Mouse (Mus musculus): ENCODE data around the gene Matn4. TPM values are rescaled to one million over a fixed set of nuclear protein-coding genes. Genes with fewer than 3 reads are reported as not detected.
"Not testable (repeated sequence)": the region's sequence is repeated elsewhere in the genome, so short reads cannot be mapped to it uniquely, and the experiment has no call there.

Gene Matn4
- total and polyA plus RNA-seq, 2 experiments from 2014 or later = 1.9 TPM

DNA sequence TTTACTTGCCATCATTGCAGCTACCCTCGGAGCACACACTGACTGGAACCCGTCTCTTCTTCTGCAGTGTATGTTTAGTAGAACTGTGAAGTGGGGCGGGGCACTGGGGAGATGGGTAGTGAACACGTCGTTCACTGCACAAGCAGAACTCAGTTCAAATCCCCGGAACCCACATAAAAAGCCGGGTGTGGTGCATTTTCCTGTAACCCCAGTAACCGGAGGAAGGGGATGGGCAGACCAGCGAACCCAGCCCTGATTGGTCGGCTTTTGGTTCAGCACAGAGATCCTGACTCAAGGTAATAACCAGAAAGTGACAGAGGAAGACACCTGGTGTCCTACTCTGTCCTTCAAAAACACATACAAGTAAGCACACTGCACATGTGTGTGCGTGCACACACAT lies 51.6 kb downstream of the Matn4 start:
- TF ChIP-seq CTCF (IDR thresholded peaks at IDR 0.05) = no peak
- ATAC-seq (ENCODE audit: low FRiP score) = no peak
- Histone ChIP-seq H3K4me3 (ENCODE audit: low read depth, low read length) (no peak overlapping the region), H3K4me2 (ENCODE audit: low read depth, low read length, poor library complexity, severe bottlenecking) (no peak overlapping the region), H3K36me3 (ENCODE audit: insufficient read depth, low read length) (no peaks in the 10 kb centered on the region), H3K4me1 (ENCODE audit: insufficient read depth, low read length) (no peaks in the 10 kb centered on the region), H3K27me3 (ENCODE audit: insufficient read depth, low read length) (no peaks in the 10 kb centered on the region), H3K9ac (replicated peaks; ENCODE audit: low read length, poor library complexity, severe bottlenecking) (no peak overlapping the region), H3K27ac (ENCODE audit: low read depth, low read length) (no peak overlapping the region), H3K9me3 (ENCODE audit: low read length) (no peaks in the 10 kb centered on the region)
- 96% methylated on average over 11 of the region's 11 CpGs for WGBS
- no peak for DNase-seq (ENCODE audit: low spot score)

DNA sequence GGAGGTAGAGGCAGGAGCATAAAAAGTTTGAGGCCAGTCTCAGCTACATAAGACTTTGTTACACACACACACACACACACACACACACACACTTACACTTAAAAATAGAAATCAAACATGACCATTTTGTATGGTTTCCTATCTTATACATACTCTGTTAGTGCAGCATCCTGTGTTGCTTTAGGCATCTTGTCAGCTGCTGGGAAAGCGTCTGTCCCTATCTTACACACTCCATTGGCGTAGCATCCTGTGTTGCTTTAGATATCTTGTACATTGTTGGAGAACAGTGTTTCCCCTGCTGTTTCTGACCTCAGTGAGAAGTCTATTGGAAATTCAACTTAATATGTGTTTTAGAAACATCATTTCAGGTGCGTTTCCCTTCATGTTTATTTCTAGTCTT lies 52.3 kb downstream of the Matn4 start:
- 89% methylated on average over 3 of the region's 3 CpGs for WGBS
- no peak for TF ChIP-seq CTCF (IDR thresholded peaks at IDR 0.05)
- DNase-seq (ENCODE audit: low spot score) (no peak), ATAC-seq (ENCODE audit: low FRiP score) (no peak)
- H3K9me3 ChIP-seq (ENCODE audit: low read length) = no peaks in the 10 kb centered on the region
- no peak overlapping the region for H3K4me3 ChIP-seq (ENCODE audit: low read depth, low read length)
- H3K4me2 ChIP-seq (ENCODE audit: low read depth, low read length, poor library complexity, severe bottlenecking) = no peak overlapping the region
- no peaks in the 10 kb centered on the region for H3K36me3 ChIP-seq (ENCODE audit: insufficient read depth, low read length)
- no peak overlapping the region for H3K9ac ChIP-seq (replicated peaks; ENCODE audit: low read length, poor library complexity, severe bottlenecking)
- no peaks in the 10 kb centered on the region for H3K4me1 ChIP-seq (ENCODE audit: insufficient read depth, low read length)
- H3K27me3 ChIP-seq (ENCODE audit: insufficient read depth, low read length) = no peaks in the 10 kb centered on the region
- H3K27ac ChIP-seq (ENCODE audit: low read depth, low read length) = no peak overlapping the region

DNA sequence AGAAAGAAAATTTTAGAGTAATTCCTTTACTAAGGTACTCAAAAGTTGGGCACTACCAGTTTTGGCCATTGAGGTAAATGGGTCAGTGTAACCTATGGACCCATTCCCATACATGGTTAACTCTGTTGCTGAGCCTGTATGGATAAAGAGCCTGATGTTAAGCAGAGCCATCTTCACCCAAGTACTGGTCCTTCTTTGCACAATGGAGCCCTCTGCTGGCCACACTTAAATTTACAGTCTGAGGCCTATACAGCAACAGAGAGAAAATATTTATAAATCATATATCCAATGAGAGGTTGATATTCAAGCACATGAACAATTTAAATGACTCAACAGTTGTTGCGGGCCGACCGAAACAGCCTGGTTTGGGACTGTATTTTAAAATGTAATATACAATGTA lies 56.0 kb downstream of the Matn4 start:
- Histone ChIP-seq H3K27me3 (ENCODE audit: insufficient read depth, low read length) (no peaks in the 10 kb centered on the region), H3K9ac (replicated peaks; ENCODE audit: low read length, poor library complexity, severe bottlenecking) (no peak overlapping the region), H3K4me3 (ENCODE audit: low read depth, low read length) (no peak overlapping the region), H3K4me1 (ENCODE audit: insufficient read depth, low read length) (no peaks in the 10 kb centered on the region), H3K27ac (ENCODE audit: low read depth, low read length) (no peak overlapping the region), H3K9me3 (ENCODE audit: low read length) (no peaks in the 10 kb centered on the region), H3K4me2 (ENCODE audit: low read depth, low read length, poor library complexity, severe bottlenecking) (no peak overlapping the region), H3K36me3 (ENCODE audit: insufficient read depth, low read length) (no peaks in the 10 kb centered on the region)
- WGBS = 93% methylated on average over 3 of the region's 3 CpGs
- no peak for ATAC-seq (ENCODE audit: low FRiP score)
- DNase-seq (ENCODE audit: low spot score) = peak; percentile 18
- peak; percentile 51 for TF ChIP-seq CTCF (IDR thresholded peaks at IDR 0.05)

DNA sequence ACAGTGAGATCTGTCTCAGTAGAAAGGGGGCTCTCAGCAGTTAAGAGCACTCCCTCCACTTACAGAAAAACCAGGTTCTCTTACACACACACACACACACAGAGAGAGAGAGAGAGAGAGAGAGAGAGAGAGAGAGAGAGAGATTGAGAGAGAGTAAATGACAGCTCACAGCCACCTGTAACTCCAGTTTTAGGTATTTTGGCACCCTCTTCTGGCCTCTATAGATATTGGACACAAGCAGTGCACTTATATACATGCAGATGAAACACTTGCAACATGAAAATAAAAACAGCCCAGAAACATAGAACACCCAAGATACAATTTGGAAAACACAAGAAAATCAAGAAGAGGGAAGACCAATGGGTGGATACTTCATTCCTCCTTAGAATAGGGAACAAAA lies 57.3 kb downstream of the Matn4 start:
- TF ChIP-seq CTCF (IDR thresholded peaks at IDR 0.05) = peak; percentile 21; the same call in 1 of the 2 replicates
- not testable (repeated sequence) for H3K4me2 ChIP-seq (ENCODE audit: low read depth, low read length, poor library complexity, severe bottlenecking); H3K36me3 ChIP-seq (ENCODE audit: insufficient read depth, low read length); H3K9me3 ChIP-seq (ENCODE audit: low read length); H3K27ac ChIP-seq (ENCODE audit: low read depth, low read length); H3K4me1 ChIP-seq (ENCODE audit: insufficient read depth, low read length); H3K27me3 ChIP-seq (ENCODE audit: insufficient read depth, low read length); DNase-seq (ENCODE audit: low spot score); H3K4me3 ChIP-seq (ENCODE audit: low read depth, low read length); H3K9ac ChIP-seq (replicated peaks; ENCODE audit: low read length, poor library complexity, severe bottlenecking); ATAC-seq (ENCODE audit: low FRiP score)

DNA sequence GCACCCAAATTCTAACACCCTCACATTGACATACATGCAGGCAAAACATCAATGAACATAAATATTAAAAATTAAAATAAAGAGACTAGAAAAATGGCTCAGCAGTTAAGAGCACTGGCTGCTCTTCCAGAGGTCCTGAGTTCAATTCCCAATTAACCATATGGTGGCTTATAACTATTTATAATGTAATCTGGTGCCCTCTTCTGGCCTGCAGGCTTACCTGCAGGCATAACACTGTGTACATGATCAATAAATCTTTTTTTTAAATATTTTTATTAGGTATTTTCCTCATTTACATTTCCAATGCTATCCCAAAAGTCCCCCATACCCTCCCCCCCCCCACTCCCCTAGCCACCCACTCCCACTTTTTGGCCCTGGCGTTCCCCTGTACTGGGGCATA lies 61.2 kb downstream of the Matn4 start:
- H3K27ac ChIP-seq (ENCODE audit: low read depth, low read length); H3K4me1 ChIP-seq (ENCODE audit: insufficient read depth, low read length); H3K27me3 ChIP-seq (ENCODE audit: insufficient read depth, low read length); H3K9me3 ChIP-seq (ENCODE audit: low read length); H3K36me3 ChIP-seq (ENCODE audit: insufficient read depth, low read length); ATAC-seq (ENCODE audit: low FRiP score); H3K4me3 ChIP-seq (ENCODE audit: low read depth, low read length); H3K4me2 ChIP-seq (ENCODE audit: low read depth, low read length, poor library complexity, severe bottlenecking); DNase-seq (ENCODE audit: low spot score); H3K9ac ChIP-seq (replicated peaks; ENCODE audit: low read length, poor library complexity, severe bottlenecking): not testable (repeated sequence)
- WGBS = 70% methylated on average over 1 of the region's 1 CpGs

Small RNAs within 50 kb of the gene (microRNA-seq; reads per million reads assigned to microRNA genes)
- not detected for gene Mir7678 (ENCODE audit: borderline number of aligned reads)

Other genes with a start within 250 kb of the Matn4 start
- gene Kcns1, start 234.0 kb downstream of the Matn4 start, total RNA-seq (2014; rRNA removed) = 10.1 and 15.6 TPM in 2 replicates
- gene Kcns1, start 234.0 kb downstream of the Matn4 start, polyA plus RNA-seq (2015; fragmentation: Nextera tagmentation; extraction: Ambion mirVana) = 3.8 and 4.3 TPM in 2 replicates
- not detected in 2 replicates for gene Wfdc5, start 222.4 kb downstream of the Matn4 start, total RNA-seq (2014; rRNA removed)
- gene Wfdc5, start 222.4 kb downstream of the Matn4 start, polyA plus RNA-seq (2015; fragmentation: Nextera tagmentation; extraction: Ambion mirVana) = not detected in 2 replicates
- not detected in 2 replicates for gene Wfdc12, start 214.6 kb downstream of the Matn4 start, total RNA-seq (2014; rRNA removed)
- gene Wfdc12, start 214.6 kb downstream of the Matn4 start, polyA plus RNA-seq (2015; fragmentation: Nextera tagmentation; extraction: Ambion mirVana) = not detected in 2 replicates
- not detected in 2 replicates for gene Wfdc15a, start 205.0 kb downstream of the Matn4 start, total RNA-seq (2014; rRNA removed)
- gene Wfdc15a, start 205.0 kb downstream of the Matn4 start, polyA plus RNA-seq (2015; fragmentation: Nextera tagmentation; extraction: Ambion mirVana) = not detected in 2 replicates
- gene Wfdc15b, start 183.5 kb downstream of the Matn4 start, total RNA-seq (2014; rRNA removed) = not detected in 2 replicates
- not detected in 2 replicates for gene Wfdc15b, start 183.5 kb downstream of the Matn4 start, polyA plus RNA-seq (2015; fragmentation: Nextera tagmentation; extraction: Ambion mirVana)
- not detected in 2 replicates for gene Svs2, start 166.7 kb downstream of the Matn4 start, total RNA-seq (2014; rRNA removed)
- not detected in 2 replicates for gene Svs2, start 166.7 kb downstream of the Matn4 start, polyA plus RNA-seq (2015; fragmentation: Nextera tagmentation; extraction: Ambion mirVana)
- not detected in 2 replicates for gene Svs3b, start 148.5 kb downstream of the Matn4 start, total RNA-seq (2014; rRNA removed)
- not detected in 2 replicates for gene Svs3b, start 148.5 kb downstream of the Matn4 start, polyA plus RNA-seq (2015; fragmentation: Nextera tagmentation; extraction: Ambion mirVana)
- gene Svs4, start 126.7 kb downstream of the Matn4 start, total RNA-seq (2014; rRNA removed) = not detected in 2 replicates
- gene Svs4, start 126.7 kb downstream of the Matn4 start, polyA plus RNA-seq (2015; fragmentation: Nextera tagmentation; extraction: Ambion mirVana) = not detected in 2 replicates
- not detected in 2 replicates for gene Svs3a, start 115.9 kb downstream of the Matn4 start, total RNA-seq (2014; rRNA removed)
- gene Svs3a, start 115.9 kb downstream of the Matn4 start, polyA plus RNA-seq (2015; fragmentation: Nextera tagmentation; extraction: Ambion mirVana) = not detected in 2 replicates
- not detected in 2 replicates for gene Svs6, start 88.4 kb downstream of the Matn4 start, total RNA-seq (2014; rRNA removed)
- not detected in 2 replicates for gene Svs6, start 88.4 kb downstream of the Matn4 start, polyA plus RNA-seq (2015; fragmentation: Nextera tagmentation; extraction: Ambion mirVana)
- gene Svs5, start 72.4 kb downstream of the Matn4 start, total RNA-seq (2014; rRNA removed) = not detected in 2 replicates
- gene Svs5, start 72.4 kb downstream of the Matn4 start, polyA plus RNA-seq (2015; fragmentation: Nextera tagmentation; extraction: Ambion mirVana) = not detected in 2 replicates
- gene Slpi, start 16.1 kb downstream of the Matn4 start, total RNA-seq (2014; rRNA removed) = not detected in 2 replicates
- gene Slpi, start 16.1 kb downstream of the Matn4 start, polyA plus RNA-seq (2015; fragmentation: Nextera tagmentation; extraction: Ambion mirVana) = 0.27 and 0.36 TPM in 2 replicates
- gene Rbpjl, start 2.0 kb downstream of the Matn4 start, total RNA-seq (2014; rRNA removed) = 0.77 TPM in 1 of 2 replicates, not detected in the other
- gene Rbpjl, start 2.0 kb downstream of the Matn4 start, polyA plus RNA-seq (2015; fragmentation: Nextera tagmentation; extraction: Ambion mirVana) = 0.04 TPM in 1 of 2 replicates, not detected in the other
- 13.8 and 20.3 TPM in 2 replicates for gene Sdc4, start 38.7 kb upstream of the Matn4 start, total RNA-seq (2014; rRNA removed)
- 18.3 and 19.3 TPM in 2 replicates for gene Sdc4, start 38.7 kb upstream of the Matn4 start, polyA plus RNA-seq (2015; fragmentation: Nextera tagmentation; extraction: Ambion mirVana)
- gene Sys1, start 51.8 kb upstream of the Matn4 start, total RNA-seq (2014; rRNA removed) = 194 and 206 TPM in 2 replicates
- 103 and 108 TPM in 2 replicates for gene Sys1, start 51.8 kb upstream of the Matn4 start, polyA plus RNA-seq (2015; fragmentation: Nextera tagmentation; extraction: Ambion mirVana)
- 4.7 and 15.0 TPM in 2 replicates for gene Gm20458, start 55.8 kb upstream of the Matn4 start, total RNA-seq (2014; rRNA removed)
- 6.9 and 7.2 TPM in 2 replicates for gene Gm20458, start 55.8 kb upstream of the Matn4 start, polyA plus RNA-seq (2015; fragmentation: Nextera tagmentation; extraction: Ambion mirVana)
- gene Trp53tg5, start 68.6 kb upstream of the Matn4 start, total RNA-seq (2014; rRNA removed) = not detected in 2 replicates
- gene Trp53tg5, start 68.6 kb upstream of the Matn4 start, polyA plus RNA-seq (2015; fragmentation: Nextera tagmentation; extraction: Ambion mirVana) = not detected in 2 replicates
- gene Dbndd2, start 80.9 kb upstream of the Matn4 start, total RNA-seq (2014; rRNA removed) = 21.1 and 26.7 TPM in 2 replicates
- gene Dbndd2, start 80.9 kb upstream of the Matn4 start, polyA plus RNA-seq (2015; fragmentation: Nextera tagmentation; extraction: Ambion mirVana) = 24.8 and 25.4 TPM in 2 replicates
- gene Pigt, start 92.4 kb upstream of the Matn4 start, total RNA-seq (2014; rRNA removed) = 117 and 126 TPM in 2 replicates
- gene Pigt, start 92.4 kb upstream of the Matn4 start, polyA plus RNA-seq (2015; fragmentation: Nextera tagmentation; extraction: Ambion mirVana) = 121 and 126 TPM in 2 replicates
- 0.38 and 0.52 TPM in 2 replicates for gene Wfdc2, start 157.3 kb upstream of the Matn4 start, total RNA-seq (2014; rRNA removed)
- 1.5 and 1.9 TPM in 2 replicates for gene Wfdc2, start 157.3 kb upstream of the Matn4 start, polyA plus RNA-seq (2015; fragmentation: Nextera tagmentation; extraction: Ambion mirVana)
- not detected in 2 replicates for gene Spint3, start 168.3 kb upstream of the Matn4 start, total RNA-seq (2014; rRNA removed)
- not detected in 2 replicates for gene Spint3, start 168.3 kb upstream of the Matn4 start, polyA plus RNA-seq (2015; fragmentation: Nextera tagmentation; extraction: Ambion mirVana)
- gene Wfdc6a, start 180.3 kb upstream of the Matn4 start, total RNA-seq (2014; rRNA removed) = not detected in 2 replicates
- not detected in 2 replicates for gene Wfdc6a, start 180.3 kb upstream of the Matn4 start, polyA plus RNA-seq (2015; fragmentation: Nextera tagmentation; extraction: Ambion mirVana)
- not detected in 2 replicates for gene Eppin, start 188.4 kb upstream of the Matn4 start, total RNA-seq (2014; rRNA removed)
- not detected in 2 replicates for gene Eppin, start 188.4 kb upstream of the Matn4 start, polyA plus RNA-seq (2015; fragmentation: Nextera tagmentation; extraction: Ambion mirVana)
- gene Wfdc6b, start 208.4 kb upstream of the Matn4 start, total RNA-seq (2014; rRNA removed) = not detected in 2 replicates
- gene Wfdc6b, start 208.4 kb upstream of the Matn4 start, polyA plus RNA-seq (2015; fragmentation: Nextera tagmentation; extraction: Ambion mirVana) = not detected in 2 replicates
- 0.28 TPM in 1 of 2 replicates, not detected in the other for gene Wfdc8, start 208.5 kb upstream of the Matn4 start, total RNA-seq (2014; rRNA removed)
- not detected in 2 replicates for gene Wfdc8, start 208.5 kb upstream of the Matn4 start, polyA plus RNA-seq (2015; fragmentation: Nextera tagmentation; extraction: Ambion mirVana)
- not detected in 2 replicates for gene Wfdc16, start 233.6 kb upstream of the Matn4 start, total RNA-seq (2014; rRNA removed)
- not detected in 2 replicates for gene Wfdc16, start 233.6 kb upstream of the Matn4 start, polyA plus RNA-seq (2015; fragmentation: Nextera tagmentation; extraction: Ambion mirVana)

Data from midbrain, postnatal 0 days (tissue).